Comparison of ENCODE assay signal across 8 mouse cellular contexts in the genomic region with DNA sequence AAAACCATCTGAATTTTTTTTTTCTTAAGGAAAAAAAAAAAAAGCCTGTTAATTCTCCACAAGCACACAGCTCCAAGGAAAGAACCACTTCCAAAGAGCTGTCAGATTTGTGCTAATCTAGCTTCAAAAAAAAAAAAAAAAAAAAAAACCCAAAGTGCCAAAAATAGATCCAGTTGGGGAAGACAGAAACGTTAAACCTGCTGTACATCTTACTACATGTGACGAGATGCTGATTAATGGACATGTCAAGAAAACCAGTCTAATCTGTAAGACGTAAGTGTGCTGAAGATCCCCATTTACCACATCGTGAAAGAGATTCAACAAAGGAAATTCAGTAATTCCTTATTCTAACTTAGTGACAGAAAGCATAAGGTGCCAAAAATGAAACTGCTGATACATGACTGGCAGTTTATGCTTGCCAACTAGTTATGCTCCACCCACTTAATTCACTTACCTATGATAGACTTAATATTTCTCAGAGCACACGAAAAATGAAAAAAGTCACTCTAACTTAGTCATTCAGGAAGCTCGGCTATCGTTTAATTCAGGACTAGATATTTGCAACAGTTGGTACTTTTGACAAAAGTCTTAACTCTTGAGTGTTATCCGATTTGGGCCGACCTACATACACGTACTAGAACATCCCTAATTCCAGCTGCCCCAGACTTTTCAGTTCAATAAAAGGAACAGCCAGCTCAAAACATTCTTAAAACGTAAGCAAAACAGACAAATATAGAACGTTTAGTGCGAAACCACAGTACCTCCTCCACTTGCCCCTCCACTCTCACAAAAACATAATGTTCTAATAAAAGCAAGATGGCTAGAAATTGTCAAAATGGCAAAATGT. TPM values are rescaled to one million over a fixed set of nuclear protein-coding genes. Genes with fewer than 3 reads are reported as not detected.
DNase-seq lines count a peak whose midpoint lies in the region; ATAC-seq lines count a peak whose summit lies in the region.

No protein-coding gene starts in this region.

- peak overlapping the region; percentile 99 for H3K27ac ChIP-seq in embryonic facial prominence, embryonic 13.5 days
- 0 out of 2 replicates have a peak overlapping the region, but pooled peaks have one; percentile 97 for H3K27ac ChIP-seq in hindbrain, embryonic 15.5 days (replicated peaks)
- H3K27ac ChIP-seq in midbrain, embryonic 12.5 days (replicated peaks), result no peak overlapping the region

- H3K9me3 ChIP-seq in embryonic facial prominence, embryonic 13.5 days, result no peaks in the 10 kb centered on the region
- H3K9me3 ChIP-seq in hindbrain, embryonic 15.5 days, result no peaks in the 10 kb centered on the region
- H3K9me3 ChIP-seq in midbrain, embryonic 12.5 days, result no peaks in the 10 kb centered on the region

- H3K36me3 ChIP-seq in embryonic facial prominence, embryonic 13.5 days, result peaks cover 12% of the 10 kb centered on the region
- no peaks in the 10 kb centered on the region for H3K36me3 ChIP-seq in hindbrain, embryonic 15.5 days
- H3K36me3 ChIP-seq in midbrain, embryonic 12.5 days, result peaks cover 13% of the 10 kb centered on the region; the same call in 1 of the 2 replicates

- 5% methylated on average over 13 of the region's 13 CpGs for WGBS in embryonic facial prominence, embryonic 13.5 days
- WGBS in hindbrain, embryonic 15.5 days, result 10% methylated on average over 13 of the region's 13 CpGs
- 16% methylated on average over 13 of the region's 13 CpGs for WGBS in midbrain, embryonic 12.5 days

- peak overlapping the region; percentile 97 for H3K9ac ChIP-seq in embryonic facial prominence, embryonic 13.5 days
- H3K9ac ChIP-seq in hindbrain, embryonic 15.5 days, result peak overlapping the region; percentile 97
- peak overlapping the region; percentile 96 for H3K9ac ChIP-seq in midbrain, embryonic 12.5 days (replicated peaks)

- peak overlapping the region; percentile 69 for H3K4me2 ChIP-seq in embryonic facial prominence, embryonic 13.5 days
- H3K4me2 ChIP-seq in hindbrain, embryonic 15.5 days, result peak overlapping the region; percentile 83
- H3K4me2 ChIP-seq in midbrain, embryonic 12.5 days (replicated peaks), result peak overlapping the region; percentile 83

- peak overlapping the region; percentile 94 for H3K4me3 ChIP-seq in embryonic facial prominence, embryonic 13.5 days
- H3K4me3 ChIP-seq in hindbrain, embryonic 15.5 days, result peak overlapping the region; percentile 95
- H3K4me3 ChIP-seq in midbrain, embryonic 12.5 days, result peak overlapping the region; percentile 93

- peak; percentile 40 for DNase-seq in thymus, postnatal 0 days (ENCODE audit: low spot score)
- no peak for DNase-seq in thymus, postnatal 4 days
- DNase-seq in adrenal gland, postnatal 25 days, result no peak
- no peak for DNase-seq in left cerebral cortex, postnatal 25 days (ENCODE audit: low spot score in 2 of 2)
- DNase-seq in embryo, embryonic 9.5 days (ENCODE audit: extremely low spot score), result no peak

- H3K4me1 ChIP-seq in embryonic facial prominence, embryonic 13.5 days, result peaks cover 30% of the 10 kb centered on the region
- H3K4me1 ChIP-seq in hindbrain, embryonic 15.5 days (replicated peaks), result peaks cover 45% of the 10 kb centered on the region
- peaks cover 22% of the 10 kb centered on the region for H3K4me1 ChIP-seq in midbrain, embryonic 12.5 days

- H3K27me3 ChIP-seq in embryonic facial prominence, embryonic 13.5 days, result no peaks in the 10 kb centered on the region
- H3K27me3 ChIP-seq in hindbrain, embryonic 15.5 days, result no peaks in the 10 kb centered on the region
- no peaks in the 10 kb centered on the region; the same call in 1 of the 2 replicates for H3K27me3 ChIP-seq in midbrain, embryonic 12.5 days

- no peak for ATAC-seq in embryonic facial prominence, embryonic 13.5 days (ENCODE audit: insufficient number of reproducible peaks, insufficient read depth, low FRiP score, low TSS enrichment, low read depth)
- no peak for ATAC-seq in hindbrain, embryonic 15.5 days (ENCODE audit: low FRiP score, low read depth)
- ATAC-seq in midbrain, embryonic 12.5 days (ENCODE audit: low FRiP score, low read depth), result no peak

- intact Hi-C loops in left cerebral cortex, postnatal 25 days (cut with DNase I), result loop anchor here (5.0 kb wide), 3 partner anchors 84 to 126 kb away; partner anchors contain the start of genes Ints2 and Rnft1

RNA-seq across cellular contexts. Expression of gene Med13, which starts 1.2 kb away (rescaled TPM):
- polyA plus RNA-seq in thymus, postnatal 0 days (2015; fragmentation: Nextera tagmentation; extraction: Ambion mirVana), result 10.0 and 15.1 TPM in 2 replicates
- polyA plus RNA-seq in embryonic facial prominence, embryonic 13.5 days (2015; fragmentation: Nextera tagmentation; extraction: Ambion mirVana), result 11.6 and 12.3 TPM in 2 replicates
- polyA plus RNA-seq in hindbrain, embryonic 15.5 days (2015; fragmentation: Nextera tagmentation; extraction: Ambion mirVana), result 7.5 and 8.2 TPM in 2 replicates
- 13.6 TPM in 2 replicates for polyA plus RNA-seq in midbrain, embryonic 12.5 days (2016; fragmentation: Nextera tagmentation; extraction: Ambion mirVana)
- 48.9 and 54.1 TPM in 2 replicates for total RNA-seq in adrenal gland, postnatal 25 days (2021)
- 10 to 100 TPM; 56.0 to 64.6 TPM for total RNA-seq in left cerebral cortex, postnatal 25 days (2021)
